Comparison of ENCODE assay signal across 12 mouse cellular contexts in genomic region chr3:49854277-49854676, GRCm38 (mm10).
"Had no signal": no experiment of that assay in that cellular context is flagged by ENCODE, and none has a peak within 500 bp of the region (broad histone marks: within the 10 kb centered on the region; RNA-seq: fewer than 3 reads in every experiment).

No protein-coding gene starts in this region.

- H3K36me3 ChIP-seq: limb, embryonic 10.5 days; liver, embryonic 13.5 days; midbrain, embryonic 13.5 days had no signal

- H3K9ac ChIP-seq: liver, embryonic 13.5 days; liver, postnatal 0 days; midbrain, embryonic 13.5 days had no signal

- H3K27me3 ChIP-seq: liver, embryonic 13.5 days; megakaryocyte, embryonic 14.5 days; midbrain, embryonic 13.5 days had no signal

- H3K27ac ChIP-seq: left cerebral cortex, adult 2 months; limb, embryonic 10.5 days; liver, embryonic 13.5 days; macrophage; midbrain, embryonic 13.5 days had no signal

- H3K4me1 ChIP-seq: liver, embryonic 13.5 days; megakaryocyte, embryonic 14.5 days; midbrain, embryonic 13.5 days had no signal

- H3K4me2 ChIP-seq: liver, embryonic 13.5 days; midbrain, embryonic 13.5 days had no signal

- ATAC-seq: hindbrain, embryonic 16.5 days; inflammation-experienced regulatory T-cells, adult 6 months; intestine, postnatal 0 days; liver, postnatal 0 days; midbrain, embryonic 13.5 days had no signal

- H3K4me3 ChIP-seq: left cerebral cortex, adult 2 months; limb, embryonic 10.5 days; liver, embryonic 13.5 days; megakaryocyte, embryonic 14.5 days; midbrain, embryonic 13.5 days had no signal

- H3K9me3 ChIP-seq: limb, embryonic 10.5 days; liver, embryonic 13.5 days; megakaryocyte, embryonic 14.5 days; midbrain, embryonic 13.5 days had no signal

- DNase-seq: liver, embryonic 13.5 days; liver, postnatal 0 days; right cerebral cortex, postnatal 14 days; thymus, postnatal 4 days had no signal
